Mouse (Mus musculus) heart, postnatal 0 days (tissue): ENCODE data around the gene Eif4g2. TPM values are rescaled to one million over a fixed set of nuclear protein-coding genes. Genes with fewer than 3 reads are reported as not detected.
A peak's percentile ranks its signal among the peaks of the same experiment; 100 is the strongest.

ENCODE experiments used
- ATAC-seq: fragments of 200-750 bp; cut with Nextera tagmentation; 2 replicates; pipeline ENCODE4 v1.8.0; 2017; ENCODE audit warnings: low read depth, moderate number of reproducible peaks, moderate library complexity; ENCODE audit not compliant: insufficient read depth
- DNase-seq: peaks from one replicate; pipeline ENCODE4 v3.0.0-alpha.2; 2016; ENCODE audit warnings: low spot score
- H3K27ac ChIP-seq: fragments of 300-500 bp; sonication (generic); 2 replicates; pipeline ENCODE4 v1.5.1; 2014; ENCODE audit warnings: low read depth, mild to moderate bottlenecking
- H3K27me3 ChIP-seq: fragments of 300-500 bp; sonication (generic); 2 replicates; pipeline ENCODE4 v1.6.1; 2014; ENCODE audit warnings: low read length, mixed read lengths; ENCODE audit not compliant: control insufficient read depth, insufficient read depth
- H3K36me3 ChIP-seq: fragments of 300-500 bp; sonication (generic); replicated peaks from 2 replicates; pipeline ENCODE4 v1.6.1; 2014; ENCODE audit warnings: low read length, mixed read lengths; ENCODE audit not compliant: control insufficient read depth, insufficient read depth
- H3K4me1 ChIP-seq: fragments of 300-500 bp; sonication (generic); 2 replicates; pipeline ENCODE4 v1.6.1; 2014; ENCODE audit warnings: antibody characterized with exemption; ENCODE audit not compliant: control insufficient read depth, insufficient read depth
- H3K4me2 ChIP-seq: fragments of 300-500 bp; sonication (generic); 2 replicates; pipeline ENCODE4 v1.6.1; 2014; ENCODE audit warnings: low read depth, mild to moderate bottlenecking, low read length, moderate library complexity
- H3K4me3 ChIP-seq: fragments of 300-500 bp; sonication (generic); 2 replicates; pipeline ENCODE4 v1.5.1; 2014; ENCODE audit warnings: low read depth, low read length
- H3K9ac ChIP-seq: fragments of 300-500 bp; sonication (generic); replicated peaks from 2 replicates; pipeline ENCODE4 v1.6.1; 2014; ENCODE audit warnings: low read depth, low read length, mixed read lengths
- H3K9me3 ChIP-seq: fragments of 300-500 bp; sonication (generic); replicated peaks from 2 replicates; pipeline ENCODE4 v1.6.1; 2016; ENCODE audit warnings: low read length; ENCODE audit not compliant: control insufficient read depth
- CTCF ChIP-seq: IDR thresholded peaks from 2 replicates; pipeline ENCODE4 v1.5.1; 2016; ENCODE audit warnings: antibody characterized with exemption, control low read depth, low read depth
- EP300 ChIP-seq: IDR thresholded peaks from 2 replicates; pipeline ENCODE4 v1.6.1; 2016; ENCODE audit warnings: antibody characterized with exemption, low read depth
- WGBS: fragments of 180-500 bp; shearing (Covaris S2); extraction: QIAGEN DNeasy Blood & Tissue Kit; methylation state at CpG from one replicate; pipeline ENCODE4 v1.1.7; 2014; 5-methylcytosine and 5-hydroxymethylcytosine counted together
- polyA plus RNA-seq: library from polyadenylated mRNA; unstranded; fragments of >200 nt; fragmentation: Nextera tagmentation; extraction: Ambion mirVana; gene quantifications from 2 replicates; pipeline ENCODE4 v1.2.1, GENCODE M21; 2015
- total RNA-seq: library from RNA; depleted of rRNA; stranded (reverse); fragments of >200 nt; gene quantifications from 2 replicates; pipeline ENCODE4 v1.2.3, GENCODE M21; 2014; ENCODE audit warnings: low replicate concordance

The Eif4g2 gene
- total and polyA plus RNA-seq, 2 experiments from 2014 or later: 422 to 470 TPM

- H3K9me3 ChIP-seq: no peaks in the 10 kb centered on the region
- DNase-seq (peak; percentile 4), ATAC-seq (no peak)
- H3K27ac ChIP-seq: no peak overlapping the region
- H3K36me3 ChIP-seq: peaks cover 63% of the 10 kb centered on the region
- H3K27me3 ChIP-seq: no peaks in the 10 kb centered on the region
- peak overlapping the region; percentile 79; the same call in 1 of the 2 replicates for H3K4me2 ChIP-seq
- 76% methylated on average over 8 of the region's 8 CpGs for WGBS
- H3K9ac ChIP-seq: no peak overlapping the region
- H3K4me1 ChIP-seq: peaks cover 22% of the 10 kb centered on the region
- no peak for TF ChIP-seq CTCF
- no peak overlapping the region for H3K4me3 ChIP-seq
These were observed 2.8 kb downstream of the Eif4g2 start for GRCm38 (mm10) chr7:111080026-111080425.

DNA sequence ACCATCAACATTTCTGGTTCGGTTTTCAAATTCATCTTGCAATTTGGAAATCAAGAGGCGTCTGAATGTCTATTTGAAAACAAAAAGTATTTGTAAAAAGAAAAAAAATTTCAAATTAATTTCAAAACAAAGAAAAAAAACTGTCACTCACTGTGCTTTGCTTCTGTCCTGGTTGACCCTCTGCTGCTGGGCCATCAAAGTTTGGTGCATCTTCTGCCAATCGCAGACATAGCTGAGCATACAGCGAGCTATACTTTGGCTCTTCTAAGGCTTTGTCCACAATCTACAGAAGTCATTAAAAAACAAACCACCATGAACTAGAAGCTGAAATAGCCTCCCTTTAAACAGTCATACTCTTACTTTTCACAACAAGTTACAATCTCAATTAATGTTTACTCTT lies 4.6 kb downstream of the Eif4g2 start:
- no peak for TF ChIP-seq CTCF
- no peak for TF ChIP-seq EP300
- Histone ChIP-seq H3K4me2 (no peak overlapping the region), H3K9ac (no peak overlapping the region), H3K27me3 (no peaks in the 10 kb centered on the region), H3K27ac (no peak overlapping the region), H3K4me3 (no peak overlapping the region), H3K4me1 (peaks cover 20% of the 10 kb centered on the region), H3K36me3 (peaks cover 79% of the 10 kb centered on the region), H3K9me3 (no peaks in the 10 kb centered on the region)
- 87% methylated on average over 4 of the region's 4 CpGs for WGBS
- ATAC-seq (no peak), DNase-seq (no peak)

DNA sequence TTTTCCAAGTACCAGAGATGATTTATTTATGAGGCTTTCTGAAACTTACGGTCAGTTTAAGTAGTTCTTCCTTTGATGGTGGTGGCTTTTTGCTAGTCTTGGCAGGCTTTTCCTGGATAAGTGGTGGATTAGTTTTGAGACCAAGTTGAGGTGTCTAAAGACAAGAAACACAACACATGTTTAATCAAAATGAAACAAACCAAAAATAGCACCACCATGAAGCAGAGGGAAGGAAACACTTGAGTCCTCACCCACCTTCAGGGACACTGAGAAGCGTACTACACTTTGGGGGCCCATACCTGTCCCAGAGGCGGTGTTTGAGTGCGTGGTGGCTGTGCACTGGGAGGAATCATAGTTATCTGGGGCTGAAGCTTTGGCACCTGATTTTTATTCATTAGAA lies 7.5 kb downstream of the Eif4g2 start:
- WGBS: 41% methylated on average over 4 of the region's 4 CpGs
- peak; percentile 59 for DNase-seq
- Histone ChIP-seq H3K9ac (no peak overlapping the region), H3K4me1 (peaks cover 12% of the 10 kb centered on the region), H3K4me2 (no peak overlapping the region), H3K27ac (no peak overlapping the region; the same call in 1 of the 2 replicates), H3K9me3 (no peaks in the 10 kb centered on the region), H3K36me3 (peaks cover 93% of the 10 kb centered on the region), H3K4me3 (no peak overlapping the region), H3K27me3 (no peaks in the 10 kb centered on the region)
- ATAC-seq: peak; percentile 60; the same call in 1 of the 2 replicates
- TF ChIP-seq EP300 (no peak), CTCF (no peak)

- Histone ChIP-seq H3K9me3 (peaks cover 4% of the 10 kb centered on the region; the same call in 1 of the 2 replicates), H3K27me3 (no peaks in the 10 kb centered on the region), H3K36me3 (peaks cover 91% of the 10 kb centered on the region), H3K4me3 (no peak overlapping the region), H3K4me2 (no peak overlapping the region), H3K9ac (no peak overlapping the region), H3K4me1 (no peaks in the 10 kb centered on the region), H3K27ac (no peak overlapping the region)
- ATAC-seq (no peak), DNase-seq (no peak)
- 87% methylated on average over 4 of the region's 4 CpGs for WGBS
- TF ChIP-seq EP300: no peak
- no peak for TF ChIP-seq CTCF
These were observed 10.4 kb downstream of the Eif4g2 start for GRCm38 (mm10) chr7:111072410-111072809.

DNA sequence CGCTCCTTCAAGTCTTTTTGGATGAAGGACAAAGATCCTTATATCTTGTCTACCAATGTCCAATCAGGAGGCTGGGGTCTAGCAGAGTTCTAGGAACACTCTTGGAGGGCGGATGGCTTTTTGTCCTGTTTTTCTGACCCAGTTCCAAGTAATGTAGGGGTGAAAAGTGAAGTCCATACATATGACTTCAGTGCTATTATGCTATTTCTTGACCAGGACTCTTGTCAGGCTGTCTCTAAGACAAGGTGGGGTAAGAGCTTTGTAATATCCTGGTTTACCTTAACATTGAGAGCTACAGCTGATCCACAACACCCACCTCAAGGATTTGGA lies 12.7 kb downstream of the Eif4g2 start:
- Histone ChIP-seq H3K36me3 (peaks cover 71% of the 10 kb centered on the region), H3K4me2 (no peak overlapping the region), H3K27me3 (no peaks in the 10 kb centered on the region), H3K27ac (no peak overlapping the region), H3K4me3 (no peak overlapping the region), H3K9me3 (peaks cover 4% of the 10 kb centered on the region; the same call in 1 of the 2 replicates), H3K9ac (no peak overlapping the region), H3K4me1 (no peaks in the 10 kb centered on the region)
- DNase-seq: no peak
- ATAC-seq: no peak
- 100% methylated on average over 2 of the region's 2 CpGs for WGBS
- no peak for TF ChIP-seq CTCF
- no peak for TF ChIP-seq EP300

GRCm38 (mm10) chr7:111069439-111070166 lies 13.2 kb downstream of the Eif4g2 start:
- Histone ChIP-seq H3K4me3 (no peak overlapping the region), H3K9ac (no peak overlapping the region), H3K4me2 (no peak overlapping the region), H3K4me1 (no peaks in the 10 kb centered on the region), H3K36me3 (peaks cover 66% of the 10 kb centered on the region), H3K9me3 (peaks cover 4% of the 10 kb centered on the region; the same call in 1 of the 2 replicates), H3K27ac (no peak overlapping the region), H3K27me3 (no peaks in the 10 kb centered on the region)
- ATAC-seq (no peak; the same call in 1 of the 2 replicates), DNase-seq (no peak)
- WGBS: 88% methylated on average over 7 of the region's 7 CpGs
- TF ChIP-seq EP300: no peak
- no peak for TF ChIP-seq CTCF
